ENCODE assay signal across 20 mouse cellular contexts in genomic region chr8:56639277-56639676, GRCm38 (mm10).
A peak's percentile ranks its signal among the peaks of the same experiment; 100 is the strongest.
DNase-seq lines count a peak whose midpoint lies in the region; ATAC-seq and TF ChIP-seq lines count a peak whose summit lies in the region.
"Had no signal": no experiment of that assay in that cellular context is flagged by ENCODE, and none has a peak within 500 bp of the region (broad histone marks: within the 10 kb centered on the region; RNA-seq: fewer than 3 reads in every experiment).

No protein-coding gene starts in this region.

- no peak for TF ChIP-seq CTCF in lung, embryonic 14.5 days (IDR thresholded peaks at IDR 0.05; ENCODE audit: low read depth)

- peak overlapping the region; percentile 49 for H3K4me2 ChIP-seq in lung, embryonic 14.5 days
- H3K4me2 ChIP-seq in limb, embryonic 13.5 days (replicated peaks), result peak overlapping the region; percentile 27
- peak overlapping the region; percentile 19; the same call in 1 of the 2 replicates for H3K4me2 ChIP-seq in stomach, embryonic 15.5 days
- H3K4me2 ChIP-seq: midbrain, embryonic 15.5 days had no signal

- peak overlapping the region; percentile 11; the same call in 1 of the 2 replicates for H3K4me3 ChIP-seq in lung, embryonic 14.5 days (ENCODE audit: low read depth, low read length)
- H3K4me3 ChIP-seq in limb, embryonic 13.5 days, result no peak overlapping the region
- H3K4me3 ChIP-seq in stomach, embryonic 15.5 days (replicated peaks), result no peak overlapping the region
- H3K4me3 ChIP-seq: forebrain, embryonic 10.5 days; hindbrain, embryonic 10.5 days; megakaryocyte, embryonic 14.5 days; midbrain, embryonic 15.5 days had no signal

- WGBS in lung, embryonic 14.5 days, result 28% methylated on average over 6 of the region's 6 CpGs
- WGBS in limb, embryonic 13.5 days, result 32% methylated on average over 6 of the region's 6 CpGs
- WGBS in stomach, embryonic 15.5 days, result 41% methylated on average over 6 of the region's 6 CpGs

- peak; percentile 16 for DNase-seq in gastrocnemius, postnatal 14 days
- DNase-seq in gastrocnemius, postnatal 10 days, result no peak
- peak; percentile 89 for DNase-seq in lung, embryonic 14.5 days
- no peak for DNase-seq in lung, postnatal 25 days (ENCODE audit: low spot score)
- no peak for DNase-seq in layer of hippocampus, adult 8-10 months (ENCODE audit: low spot score in 2 of 2)
- DNase-seq in left cerebral cortex, adult 18-20 months (ENCODE audit: low spot score in 2 of 2), result no peak
- DNase-seq: adrenal gland, postnatal 10 days; cerebellum, adult 11 months; cerebellum, postnatal 14 days; heart, adult 11 months; kidney, postnatal 25 days; layer of hippocampus, adult 9-11 months had no signal

- no peaks in the 10 kb centered on the region for H3K36me3 ChIP-seq in lung, embryonic 14.5 days (ENCODE audit: insufficient read depth)
- no peaks in the 10 kb centered on the region for H3K36me3 ChIP-seq in limb, embryonic 13.5 days
- no peaks in the 10 kb centered on the region for H3K36me3 ChIP-seq in stomach, embryonic 15.5 days
- H3K36me3 ChIP-seq: forebrain, embryonic 10.5 days; hindbrain, embryonic 10.5 days; midbrain, embryonic 15.5 days had no signal

- intact Hi-C loops in gastrocnemius, postnatal 14 days (cut with DNase I; ENCODE audit: low total_unique reads), result no loop called here

- no peaks in the 10 kb centered on the region for H3K27me3 ChIP-seq in lung, embryonic 14.5 days (ENCODE audit: insufficient read depth, low read length)
- no peaks in the 10 kb centered on the region for H3K27me3 ChIP-seq in limb, embryonic 13.5 days
- H3K27me3 ChIP-seq in stomach, embryonic 15.5 days (replicated peaks), result no peaks in the 10 kb centered on the region
- H3K27me3 ChIP-seq: megakaryocyte, embryonic 14.5 days; midbrain, embryonic 15.5 days had no signal

- ATAC-seq in lung, embryonic 14.5 days (ENCODE audit: insufficient read depth), result peak; percentile 91
- no peak for ATAC-seq in limb, embryonic 13.5 days (ENCODE audit: low FRiP score, low read depth)
- peak; percentile 56; the same call in 1 of the 2 replicates for ATAC-seq in stomach, embryonic 15.5 days (ENCODE audit: insufficient read depth, low FRiP score, low read depth)
- ATAC-seq: inflammation-experienced regulatory T-cells, adult 6 months; midbrain, embryonic 15.5 days had no signal

- H3K9me3 ChIP-seq in lung, embryonic 14.5 days (ENCODE audit: low read depth, low read length), result no peaks in the 10 kb centered on the region
- no peaks in the 10 kb centered on the region for H3K9me3 ChIP-seq in limb, embryonic 13.5 days
- H3K9me3 ChIP-seq in stomach, embryonic 15.5 days, result no peaks in the 10 kb centered on the region
- H3K9me3 ChIP-seq: forebrain, embryonic 10.5 days; hindbrain, embryonic 10.5 days; midbrain, embryonic 15.5 days had no signal

- H3K4me1 ChIP-seq in lung, embryonic 14.5 days (ENCODE audit: insufficient read depth), result no peaks in the 10 kb centered on the region
- H3K4me1 ChIP-seq in limb, embryonic 13.5 days, result no peaks in the 10 kb centered on the region
- H3K4me1 ChIP-seq in stomach, embryonic 15.5 days, result no peaks in the 10 kb centered on the region
- H3K4me1 ChIP-seq: forebrain, embryonic 10.5 days; hindbrain, embryonic 10.5 days; megakaryocyte, embryonic 14.5 days; midbrain, embryonic 15.5 days had no signal

- H3K27ac ChIP-seq in lung, embryonic 14.5 days (ENCODE audit: low read depth), result no peak overlapping the region
- no peak overlapping the region for H3K27ac ChIP-seq in limb, embryonic 13.5 days
- no peak overlapping the region for H3K27ac ChIP-seq in stomach, embryonic 15.5 days
- H3K27ac ChIP-seq: forebrain, embryonic 10.5 days; hindbrain, embryonic 10.5 days; liver, embryonic 14.5 days; midbrain, embryonic 15.5 days had no signal

- H3K9ac ChIP-seq in lung, embryonic 14.5 days, result no peak overlapping the region
- no peak overlapping the region for H3K9ac ChIP-seq in limb, embryonic 13.5 days
- H3K9ac ChIP-seq in stomach, embryonic 15.5 days, result no peak overlapping the region
- H3K9ac ChIP-seq: liver, embryonic 14.5 days; midbrain, embryonic 15.5 days had no signal

Comparison
In these comparisons a context has a peak if more than half of its experiments do, and no peak if none do; other contexts are left out.
1. DNase-seq: peak in gastrocnemius, postnatal 14 days (single experiment) and lung, embryonic 14.5 days (single experiment); none in gastrocnemius, postnatal 10 days (single experiment), lung, postnatal 25 days (single experiment), layer of hippocampus, adult 8-10 months (0 of 2) and left cerebral cortex, adult 18-20 months (0 of 2).
2. Peak in every context shown above with its lines, with median percentiles within 50 percentile points of each other: H3K4me2 ChIP-seq.